8 mouse cellular contexts compared by ENCODE assay signal in the genomic region with DNA sequence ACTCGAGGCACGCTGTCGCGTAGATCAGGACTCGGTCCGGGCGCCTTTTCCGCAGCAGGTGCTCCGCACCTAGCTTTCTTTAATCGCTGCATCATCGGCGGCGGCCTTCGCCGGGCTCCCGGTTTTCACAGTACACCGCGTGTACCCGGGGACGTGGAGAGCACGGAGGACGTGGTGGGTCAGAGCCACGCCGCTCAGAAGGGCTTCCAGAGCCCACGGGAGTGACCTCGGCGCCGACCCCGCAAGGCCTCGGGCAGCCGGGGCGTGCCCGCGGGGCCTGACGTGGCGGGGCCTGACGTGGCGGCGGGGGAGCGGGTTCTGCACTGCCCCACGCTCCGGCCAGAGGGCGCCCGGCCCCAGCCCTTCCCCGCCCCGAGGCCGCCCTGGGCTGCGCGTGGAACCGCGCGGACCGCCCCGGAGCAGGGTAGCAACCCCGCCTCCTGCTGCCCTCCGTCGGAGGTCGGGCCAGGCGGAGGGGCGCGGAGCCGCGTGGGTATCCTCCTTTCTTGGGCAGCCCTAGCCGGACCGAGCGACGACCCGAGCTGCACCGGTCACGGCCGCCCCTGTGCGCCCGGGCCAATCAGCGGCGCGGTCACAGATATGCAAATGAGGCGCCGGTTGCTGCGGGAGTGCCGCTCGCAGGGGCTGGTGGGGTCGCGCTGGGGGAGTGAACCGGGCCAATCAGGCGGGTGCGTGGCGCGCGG.
DNase-seq lines count a peak whose midpoint lies in the region; ATAC-seq and TF ChIP-seq lines count a peak whose summit lies in the region.

No protein-coding gene starts in this region.

- H3K27ac ChIP-seq in hindbrain, embryonic 12.5 days: peak overlapping the region; percentile 89

- no peaks in the 10 kb centered on the region for H3K27me3 ChIP-seq in Patski
- no peaks in the 10 kb centered on the region for H3K27me3 ChIP-seq in hindbrain, embryonic 12.5 days

- POLR2A ChIA-PET in Patski (lab: Charles Lee): interaction anchor here (0.6 to 1.5 kb wide), 4 partner anchors 8 to 79 kb away, joined by 3 to 5 read pairs (median 3); a partner anchor contains a TSS

- H3K36me3 ChIP-seq in hindbrain, embryonic 12.5 days: no peaks in the 10 kb centered on the region

- in situ Hi-C loops in Patski (cut with MboI; ENCODE audit: low pct_unique_long_range_greater_than_20kb): no loop called here

- CTCF ChIA-PET in Patski (lab: Charles Lee): interaction anchor here (0.8 to 2.3 kb wide), 6 partner anchors 9 to 112 kb away, joined by 3 to 10 read pairs (median 5); a partner anchor contains a TSS

- H3K4me3 ChIP-seq in hindbrain, embryonic 12.5 days: peak overlapping the region; percentile 78

- H3K4me2 ChIP-seq in hindbrain, embryonic 12.5 days (replicated peaks): peak overlapping the region; percentile 92

- DNase-seq in Patski (ENCODE audit: low read depth, low spot score): peak; percentile 60
- peak; percentile 95 to 96 for DNase-seq in cerebellum, postnatal 10 days
- DNase-seq in frontal cortex, postnatal 10 days (ENCODE audit: low spot score in 2 of 2): peak; percentile 92
- peak; percentile 88 to 93 for DNase-seq in layer of hippocampus, postnatal 14 days (ENCODE audit: low spot score in 2 of 2)
- DNase-seq in lung, postnatal 10 days: peak; percentile 98
- peak; percentile 95 for DNase-seq in ovary, postnatal 14 days (ENCODE audit: low spot score)
- DNase-seq in thymus, postnatal 10 days (ENCODE audit: low spot score in 2 of 2): peak; percentile 91 to 93

- H3K4me1 ChIP-seq in hindbrain, embryonic 12.5 days: peaks cover 14% of the 10 kb centered on the region

- ATAC-seq in Patski: peak; percentile 96
- ATAC-seq in hindbrain, embryonic 12.5 days (ENCODE audit: low FRiP score): peak; percentile 98

- 0% methylated on average over 69 of the region's 89 CpGs for WGBS in hindbrain, embryonic 12.5 days

- TF ChIP-seq CTCF in Patski (IDR thresholded peaks at IDR 0.05): peak; percentile 99

- H3K9me3 ChIP-seq in hindbrain, embryonic 12.5 days (replicated peaks): no peaks in the 10 kb centered on the region

- peak overlapping the region; percentile 79 for H3K9ac ChIP-seq in hindbrain, embryonic 12.5 days

Comparison
In these comparisons a context has a peak if more than half of its experiments do, and no peak if none do; other contexts are left out.
1. Peak in every context shown above with its lines: DNase-seq, ATAC-seq, H3K4me3 ChIP-seq and H3K27ac ChIP-seq.